Mouse (Mus musculus) heart, postnatal 25 days (tissue): Measurements from ENCODE around the gene Otud7a. TPM values are rescaled to one million over a fixed set of nuclear protein-coding genes. Genes with fewer than 3 reads are reported as not detected.

Source experiments
- DNase-seq: peaks from one replicate; pipeline ENCODE4 v3.0.0; 2022; ENCODE audit warnings: low spot score
- intact Hi-C: fragments of 180-260 bp; cut with DNase I; formaldehyde crosslinking; loops from one replicate; pipeline ENCODE4 v1.15.1; 2025
- total RNA-seq, 2 experiments: library from RNA; stranded (reverse); gene quantifications; 2 replicates each; pipeline ENCODE4 v1.2.3; 2021

The Otud7a gene
- total RNA-seq, 2 experiments from 2014 or later: 0.39 TPM; not detected in 1

DNA sequence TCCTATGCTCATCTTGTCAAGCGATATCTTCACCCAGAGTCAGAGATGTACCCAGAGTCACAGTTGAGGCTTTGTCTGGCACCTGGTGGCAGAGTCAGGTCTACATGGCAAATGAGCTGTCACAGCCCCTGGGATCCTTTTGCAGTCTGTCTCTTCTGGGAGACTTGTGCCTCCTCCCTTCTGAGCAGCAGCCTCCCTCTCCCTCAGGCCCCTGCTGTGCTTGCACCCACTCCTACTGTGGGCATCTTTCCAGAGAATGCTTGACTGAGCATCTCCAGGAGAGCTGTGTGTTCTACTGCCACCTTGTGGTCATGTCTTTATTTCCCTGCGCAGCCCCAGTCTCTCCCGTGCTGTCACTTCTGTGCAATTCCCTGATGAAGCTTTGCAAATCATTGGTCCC is 227.4 kb downstream of the Otud7a start:
- no peak for DNase-seq
- intact Hi-C loops: loop anchor here (5.0 kb wide), 1 partner anchor 350 kb away; no protein-coding TSS in a partner anchor

DNA sequence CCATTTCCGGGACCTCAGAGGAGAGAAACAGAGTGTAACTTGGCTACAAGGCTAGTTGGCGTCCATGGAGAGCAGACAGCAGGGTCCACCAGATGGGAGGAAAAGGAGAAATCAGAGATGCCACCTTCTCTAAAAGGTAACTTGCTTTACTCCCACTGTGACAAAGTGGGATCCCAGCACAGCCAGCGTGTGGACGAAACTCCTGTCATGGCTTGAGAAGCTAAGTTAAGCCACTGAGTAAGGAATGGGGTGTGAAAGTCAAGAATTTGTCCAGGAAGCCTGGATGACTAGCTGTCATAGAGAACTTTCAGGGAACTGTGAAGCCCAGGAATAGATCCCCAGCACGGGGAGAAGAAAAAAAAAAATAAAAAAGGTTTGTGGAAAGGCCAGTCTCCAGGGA is 232.1 kb downstream of the Otud7a start:
- intact Hi-C loops: no loop called here
- no peak for DNase-seq

DNA sequence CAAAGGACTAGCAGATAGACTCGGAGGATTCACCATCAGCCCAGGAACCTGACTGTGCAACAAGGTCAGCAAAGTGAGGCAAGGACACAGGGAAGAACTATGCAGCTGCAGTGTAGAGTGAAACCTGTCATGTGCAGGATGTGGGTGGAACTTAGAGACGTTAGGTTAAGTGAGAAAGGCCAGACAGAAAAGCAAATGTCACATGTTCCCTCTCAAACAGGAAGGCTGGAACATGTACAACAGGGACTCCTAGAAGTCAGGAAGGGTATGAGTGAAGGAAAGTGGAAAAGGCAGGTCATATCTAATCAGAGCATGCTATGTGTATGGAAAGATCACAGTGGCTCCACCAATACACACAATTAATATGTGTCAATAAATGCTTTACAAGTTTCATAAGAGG is 232.6 kb downstream of the Otud7a start:
- DNase-seq: no peak
- intact Hi-C loops: no loop called here

DNA sequence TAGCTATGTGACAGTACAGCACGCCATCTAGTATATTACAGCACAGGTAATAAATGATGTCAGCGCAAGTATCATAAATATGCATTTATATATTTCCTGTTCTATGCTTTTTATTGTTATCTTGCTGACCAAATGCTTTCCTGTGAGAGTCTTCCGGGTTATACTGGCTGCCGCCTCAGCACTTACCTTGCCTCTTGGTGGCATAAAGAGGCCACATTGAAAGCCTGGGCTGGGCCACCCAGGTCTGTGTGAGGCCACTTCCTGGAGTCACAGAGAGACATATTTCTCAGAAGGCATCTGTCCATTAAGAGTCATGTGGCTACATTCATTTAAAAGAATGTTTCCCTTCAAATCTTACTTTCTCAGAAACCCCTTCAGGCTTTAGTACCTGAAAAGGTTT is 242.5 kb downstream of the Otud7a start:
- intact Hi-C loops: no loop called here

DNA sequence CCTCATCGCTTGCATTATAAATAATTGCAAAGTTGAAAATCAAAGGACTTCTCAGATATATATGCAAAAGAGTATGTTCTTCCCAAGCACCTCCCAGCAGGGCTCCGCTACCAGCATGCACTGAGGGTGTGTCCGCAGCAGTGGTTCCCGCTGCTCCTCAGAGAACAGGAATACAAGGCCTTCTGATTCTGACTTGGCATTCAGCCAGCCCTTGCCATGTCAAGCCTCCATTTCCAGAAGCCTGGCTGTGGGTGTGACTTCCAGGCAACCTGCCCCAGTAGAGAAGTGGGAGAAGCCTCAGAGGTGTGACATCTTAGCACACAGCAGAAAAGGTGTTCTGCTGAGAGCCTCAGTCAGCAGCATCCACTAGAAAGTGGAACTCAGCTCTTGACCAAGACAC is 253.4 kb downstream of the Otud7a start:
- intact Hi-C loops: no loop called here
- no peak for DNase-seq

More for the DNA sequence above, 242.5 kb downstream of the Otud7a start:
- no peak for DNase-seq

DNA sequence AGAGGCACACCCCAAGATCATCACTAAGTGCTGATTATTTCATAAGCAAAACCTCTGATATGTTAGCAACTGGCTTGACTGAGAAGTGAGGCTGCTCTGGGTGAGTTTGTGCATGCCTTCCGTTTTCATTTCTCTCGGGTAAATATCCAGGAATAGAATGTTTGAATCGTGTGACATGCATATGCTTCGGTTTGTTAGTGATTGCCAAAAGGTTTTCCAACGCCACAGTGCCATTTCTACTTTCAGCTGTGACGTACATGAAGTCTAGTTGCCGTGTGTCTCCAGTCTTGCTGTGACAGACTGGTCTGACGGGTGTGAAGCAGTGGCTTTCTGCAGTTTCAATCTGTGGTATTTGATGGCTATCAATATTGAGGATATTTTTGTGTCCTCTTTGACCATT is 273.4 kb downstream of the Otud7a start:
- DNase-seq: no peak
- intact Hi-C loops: no loop called here

DNA sequence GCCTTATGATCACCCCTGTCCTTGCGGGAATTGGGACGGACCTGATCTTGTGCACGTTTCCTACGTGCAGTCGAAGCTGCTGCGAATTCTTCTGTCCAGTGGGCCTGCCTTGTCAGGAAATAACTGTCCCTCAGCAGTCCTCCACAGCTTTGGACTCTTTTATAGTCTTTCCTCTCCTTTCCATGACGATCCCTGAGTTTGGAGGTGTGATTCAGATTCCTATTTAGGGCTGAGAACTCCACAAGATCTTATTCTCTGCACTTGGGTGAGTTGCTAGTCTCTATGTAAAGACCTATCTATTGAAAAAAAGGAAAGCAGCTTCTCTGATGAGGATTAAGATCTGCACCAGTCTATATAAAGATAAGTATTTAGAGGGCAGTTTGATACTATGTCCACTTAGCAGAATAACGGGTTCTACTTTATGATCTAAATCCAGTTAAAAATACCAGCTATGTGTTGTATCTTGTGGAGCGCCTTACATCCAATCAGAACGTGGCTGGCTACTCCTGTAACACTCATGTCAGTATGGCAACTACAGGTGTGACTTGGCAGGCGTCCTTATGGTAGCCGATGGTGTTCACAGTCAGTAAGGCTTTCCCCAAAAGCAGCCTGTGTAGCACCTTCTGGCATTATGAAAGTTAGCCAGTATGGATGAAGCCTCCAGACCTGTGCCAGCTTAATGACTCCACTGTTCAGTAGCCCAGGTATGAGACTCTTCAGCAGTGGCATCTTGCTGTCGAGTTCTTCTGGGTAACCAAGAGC is 274.8 kb downstream of the Otud7a start:
- no peak for DNase-seq
- intact Hi-C loops: no loop called here

DNA sequence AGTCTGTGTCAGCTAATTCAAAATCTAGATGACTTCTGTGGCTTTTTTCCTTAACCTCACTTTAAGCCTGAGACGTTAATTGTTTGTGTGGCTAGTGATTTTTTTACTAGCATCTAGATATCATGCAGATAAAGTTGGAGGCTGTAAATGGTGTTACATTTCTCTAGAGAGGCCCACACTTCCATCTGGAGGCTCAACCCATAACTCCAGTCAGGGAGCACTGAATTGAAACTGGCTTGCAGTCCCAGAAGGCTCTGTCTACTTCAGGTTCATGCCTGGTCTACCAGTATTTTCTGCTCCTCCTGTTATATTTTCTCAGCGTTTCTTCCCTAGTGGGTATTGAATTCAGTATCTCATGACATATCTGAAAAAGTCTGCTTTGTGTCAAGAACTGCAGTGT is 276.1 kb downstream of the Otud7a start:
- intact Hi-C loops: no loop called here
- no peak for DNase-seq

DNA sequence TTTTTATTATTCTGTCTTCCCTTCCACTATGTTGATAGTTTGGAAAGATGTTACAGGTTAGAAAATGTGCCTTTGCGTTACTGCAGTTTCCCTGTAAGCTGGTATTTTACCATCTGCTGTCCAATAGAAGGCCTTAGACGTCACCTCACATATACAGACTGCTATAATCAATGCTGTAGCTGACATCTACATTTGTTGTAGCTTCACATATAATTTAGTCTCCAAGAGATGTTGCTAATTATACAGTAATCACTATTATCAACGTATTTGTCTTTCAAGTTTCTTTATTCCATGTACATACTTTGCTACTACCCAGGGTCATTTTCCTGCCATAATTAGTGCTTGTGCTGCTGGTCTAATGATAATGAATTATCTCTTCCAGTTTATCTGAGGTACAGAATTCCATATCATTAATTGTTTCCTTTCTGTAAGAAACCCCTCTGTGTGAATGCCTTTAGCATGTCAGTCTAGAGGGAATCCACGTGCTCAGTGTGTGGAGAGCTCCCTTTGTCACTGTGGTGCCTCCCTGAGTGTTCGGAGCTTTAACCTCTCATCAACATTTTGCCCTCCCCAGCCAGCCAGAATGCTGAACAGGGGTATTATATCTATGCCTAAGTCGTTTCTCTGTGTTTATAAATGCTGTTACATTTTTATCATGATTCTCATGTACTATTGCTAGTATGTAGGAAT is 280.6 kb downstream of the Otud7a start:
- intact Hi-C loops: no loop called here
- no peak for DNase-seq

DNA sequence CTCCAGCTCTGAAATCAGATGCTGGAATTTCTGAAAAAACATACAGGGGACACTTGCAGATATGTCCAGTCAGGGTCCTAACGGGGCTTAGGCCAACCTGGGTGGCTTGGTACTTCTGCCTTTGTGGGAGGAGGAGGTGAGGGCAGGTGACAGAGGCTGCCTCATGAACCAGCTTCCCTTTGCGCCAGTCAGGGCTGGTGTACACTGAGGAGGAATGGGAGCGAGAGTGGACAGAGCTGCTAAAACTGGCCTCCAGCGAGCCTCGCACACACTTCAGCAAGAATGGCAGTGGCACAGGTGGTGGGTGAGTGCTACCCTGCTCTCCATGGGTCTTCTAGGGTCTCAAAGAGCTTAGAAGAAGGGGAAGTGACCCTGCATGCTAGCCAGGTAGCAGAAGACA is 285.1 kb downstream of the Otud7a start:
- DNase-seq: no peak
- intact Hi-C loops: no loop called here

DNA sequence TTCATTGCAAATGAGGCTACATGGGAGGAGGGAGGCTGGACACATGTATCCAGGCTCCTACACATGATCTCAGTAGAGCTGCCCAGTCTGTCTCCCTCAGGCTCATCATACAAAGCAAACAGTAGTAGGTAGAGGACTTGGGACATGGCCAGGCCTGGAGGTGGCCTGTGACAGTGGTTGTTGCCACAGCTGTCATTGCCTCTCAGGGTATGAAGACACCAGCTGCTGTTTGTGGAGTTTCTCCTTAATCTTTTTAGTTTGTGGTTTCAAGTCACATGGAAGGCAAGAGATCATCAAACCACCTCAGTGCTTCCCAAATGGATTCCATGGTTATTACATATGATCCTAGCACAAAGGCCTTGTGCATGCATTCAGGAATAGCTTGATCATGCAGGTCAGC is 285.5 kb downstream of the Otud7a start:
- intact Hi-C loops: no loop called here
- DNase-seq: no peak

DNA sequence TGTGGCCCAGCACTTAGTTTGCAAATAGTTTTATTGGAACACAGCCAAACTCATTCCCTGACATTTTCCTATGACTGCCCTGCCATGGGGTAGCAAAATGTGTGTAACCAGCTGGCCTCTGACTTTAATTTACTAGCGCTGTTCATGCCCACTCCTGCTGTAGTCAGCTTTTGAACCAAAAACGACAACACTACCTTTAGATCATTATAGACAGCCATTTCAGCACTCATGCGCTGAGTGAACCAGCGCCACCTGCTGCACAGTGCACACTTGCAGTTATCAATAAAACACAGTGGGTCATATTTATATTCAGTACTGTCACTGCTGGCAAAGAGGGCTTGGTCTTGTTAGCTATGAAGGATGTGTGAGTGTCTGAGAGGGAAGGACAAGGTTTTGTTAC is 293.2 kb downstream of the Otud7a start:
- intact Hi-C loops: no loop called here

DNA sequence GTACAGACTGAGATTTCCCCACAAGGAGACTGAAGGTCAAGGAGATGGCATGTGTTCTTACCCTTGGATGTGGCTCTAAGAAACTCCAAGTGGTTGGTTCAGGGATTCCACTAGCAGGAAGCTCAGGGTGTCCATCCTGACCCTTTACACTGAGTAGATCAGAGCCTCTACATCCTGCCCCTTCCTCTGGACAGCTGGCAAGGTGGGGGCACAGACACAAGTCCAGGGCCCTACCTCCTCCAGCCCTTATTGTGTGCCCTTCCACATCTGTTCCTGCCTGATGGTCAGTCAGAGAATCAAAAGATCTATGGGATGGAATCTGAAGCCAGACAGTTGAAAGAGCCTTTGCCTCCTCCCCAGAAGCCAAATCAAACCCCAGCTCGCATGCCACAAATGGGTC is 293.6 kb downstream of the Otud7a start:
- intact Hi-C loops: no loop called here
- DNase-seq: no peak

More for the DNA sequence above, 293.2 kb downstream of the Otud7a start:
- no peak for DNase-seq

DNA sequence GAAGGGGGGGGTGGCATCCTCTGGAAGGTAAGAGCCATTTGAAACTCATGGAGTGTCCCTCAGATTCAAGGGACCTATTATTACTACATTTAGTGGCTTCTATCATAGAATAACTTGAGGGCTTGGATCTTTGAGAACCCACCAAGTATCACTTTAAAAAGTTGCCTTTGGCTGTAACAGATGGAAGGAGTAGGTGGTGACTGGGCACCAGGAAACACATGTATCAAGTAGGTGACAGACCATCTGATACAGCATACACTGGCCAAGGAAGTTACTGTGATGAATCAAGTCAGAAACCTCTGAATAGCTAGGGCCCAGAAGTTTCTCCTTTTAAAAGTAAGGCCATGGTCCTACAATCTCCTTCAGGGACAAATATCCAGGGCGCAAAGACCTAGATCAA is 298.6 kb downstream of the Otud7a start:
- DNase-seq: no peak
- intact Hi-C loops: no loop called here

DNA sequence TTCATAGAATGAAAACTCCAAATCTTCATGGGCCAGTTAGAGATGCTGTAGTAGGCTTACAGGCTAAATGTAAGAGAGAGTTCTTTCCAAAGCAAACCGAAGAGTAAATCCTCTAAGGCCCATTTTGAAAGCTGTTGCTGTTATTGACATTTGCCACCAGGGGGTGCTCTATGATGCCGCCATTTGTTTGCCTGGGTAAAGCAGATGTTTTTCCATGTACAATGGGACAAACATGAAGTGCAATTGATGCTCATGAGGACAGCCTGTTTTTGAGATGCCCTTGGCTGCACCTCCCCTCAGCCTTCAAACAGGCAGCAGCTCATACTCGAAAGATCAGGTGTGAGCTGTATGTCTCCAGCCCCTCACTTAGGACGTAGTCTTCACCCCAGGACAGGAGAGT is 307.5 kb downstream of the Otud7a start:
- intact Hi-C loops: loop anchor here (2.0 kb wide), 6 partner anchors 103 to 991 kb away; no protein-coding TSS in a partner anchor
- no peak for DNase-seq

DNA sequence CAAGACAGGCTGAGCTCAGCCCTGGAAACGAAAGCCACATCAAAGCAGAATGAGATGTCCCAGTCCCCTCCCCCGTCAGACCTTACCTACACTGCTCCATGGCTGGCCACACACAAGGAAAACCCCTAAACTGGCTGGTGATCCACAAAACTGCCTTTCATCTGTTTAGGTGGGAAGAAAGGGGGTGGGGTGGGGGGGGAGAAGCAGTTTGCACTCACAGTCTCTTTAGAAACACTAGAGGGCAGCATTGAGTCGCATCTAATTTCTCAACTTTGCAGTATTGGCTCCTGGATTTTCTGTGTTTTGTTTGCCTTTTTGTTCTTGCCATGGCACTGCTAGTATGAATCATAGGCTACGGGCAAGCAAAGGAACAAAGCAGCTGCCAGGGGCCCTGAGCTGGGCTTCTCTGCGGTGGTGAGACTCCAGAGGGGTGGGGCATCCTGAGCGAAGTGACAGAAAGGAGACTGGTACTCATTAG is 308.8 kb downstream of the Otud7a start:
- intact Hi-C loops: loop anchor here (2.0 kb wide), 6 partner anchors 101 to 989 kb away; no protein-coding TSS in a partner anchor

DNA sequence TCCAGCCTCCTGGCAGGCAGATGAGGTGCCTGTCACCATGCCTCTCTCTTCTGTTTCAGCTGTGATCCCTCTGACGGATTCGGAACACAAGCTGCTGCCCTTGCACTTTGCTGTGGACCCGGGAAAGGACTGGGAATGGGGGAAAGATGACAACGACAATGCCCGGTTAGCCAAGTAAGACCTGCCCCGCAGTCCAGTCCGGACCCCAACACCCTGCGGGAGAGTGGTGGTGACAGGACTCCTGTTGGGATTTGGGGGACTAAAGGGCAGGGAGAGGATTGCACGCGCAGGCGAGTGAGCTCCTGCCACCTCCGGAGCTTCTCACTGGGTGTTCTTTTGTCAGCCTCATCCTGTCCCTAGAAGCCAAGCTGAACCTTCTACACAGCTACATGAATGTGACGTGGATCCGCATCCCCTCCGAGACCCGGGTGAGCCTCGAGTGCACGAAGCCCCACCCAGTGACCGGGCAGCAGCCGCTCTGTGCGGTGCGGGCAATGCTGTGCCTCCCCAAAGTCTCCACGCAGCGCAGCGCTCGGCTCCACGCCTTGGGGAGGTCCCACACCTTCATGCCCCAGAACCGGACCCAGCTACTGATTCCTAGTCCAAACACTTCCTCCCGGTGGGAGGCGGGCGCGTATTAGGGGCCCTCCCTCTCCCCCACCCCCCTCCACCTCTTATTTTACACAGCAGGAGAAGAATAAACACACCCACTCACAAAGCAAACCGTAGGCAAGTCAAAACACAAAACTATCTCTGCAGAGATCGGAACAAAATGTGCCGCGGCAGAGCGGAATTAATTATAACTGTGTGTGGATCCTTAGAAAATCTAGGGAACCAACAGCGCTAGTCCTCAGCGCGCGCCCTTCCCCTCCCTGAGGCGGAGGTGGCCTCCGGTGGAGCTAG is 310.3 kb downstream of the Otud7a start:
- DNase-seq: peak; percentile 24
- intact Hi-C loops: loop anchor here (5.0 kb wide), 1 partner anchor 57 kb away; no protein-coding TSS in a partner anchor

More for the DNA sequence above, 308.8 kb downstream of the Otud7a start:
- DNase-seq: peak; percentile 27

DNA sequence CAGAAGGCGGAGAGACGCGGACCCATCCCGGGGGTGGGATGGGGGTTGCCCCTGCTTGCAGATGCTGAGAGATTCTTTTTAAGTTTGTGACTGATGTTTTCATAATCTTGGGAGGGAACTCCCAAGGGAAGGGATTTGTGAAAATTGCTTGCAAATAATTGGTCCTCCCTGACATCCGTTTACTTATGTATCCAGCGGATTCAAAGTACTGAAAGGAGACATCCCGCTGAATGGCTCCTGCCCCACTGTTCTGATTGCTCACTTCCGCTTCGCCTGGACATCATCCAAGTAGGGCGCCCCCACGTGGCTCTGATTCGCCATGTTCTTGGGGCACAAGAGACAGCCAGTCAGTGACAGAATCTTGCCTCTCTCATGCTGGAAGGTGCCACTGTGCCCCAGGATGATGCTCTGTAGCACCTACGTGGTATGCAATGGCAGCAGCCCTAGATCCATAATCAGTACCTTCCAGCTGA is 311.0 kb downstream of the Otud7a start:
- DNase-seq: peak; percentile 69
- intact Hi-C loops: loop anchor here (5.0 kb wide), 1 partner anchor 57 kb away; no protein-coding TSS in a partner anchor

DNA sequence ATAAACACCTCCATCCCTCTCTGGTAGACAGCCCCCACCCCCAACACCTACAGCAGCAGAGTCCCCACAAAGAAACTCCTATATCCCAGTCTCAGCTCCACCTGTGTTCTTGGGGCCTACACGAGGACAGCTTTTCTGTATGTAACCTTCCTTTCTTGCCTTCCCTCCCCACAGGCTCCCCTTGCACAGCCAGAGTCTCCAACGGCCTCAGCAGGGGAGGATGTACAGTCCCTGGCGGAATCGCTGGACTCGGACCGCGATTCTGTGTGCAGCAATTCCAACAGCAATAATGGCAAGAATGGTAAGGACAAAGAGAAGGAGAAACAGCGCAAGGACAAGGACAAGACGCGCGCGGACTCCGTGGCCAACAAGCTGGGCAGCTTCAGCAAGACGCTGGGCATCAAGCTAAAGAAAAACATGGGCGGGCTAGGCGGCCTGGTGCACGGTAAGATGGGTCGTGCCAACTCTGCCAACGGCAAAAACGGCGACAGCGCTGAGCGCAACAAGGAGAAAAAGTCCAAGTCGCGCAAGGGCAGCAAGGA is 312.7 kb downstream of the Otud7a start:
- intact Hi-C loops: loop anchor here (5.0 kb wide), 1 partner anchor 55 kb away; no protein-coding TSS in a partner anchor
- no peak for DNase-seq
